Comparison of ENCODE assay signal across 8 mouse cellular contexts in genomic region chr2:158611726-158612670, GRCm38 (mm10). TPM values are rescaled to one million over a fixed set of nuclear protein-coding genes. Genes with fewer than 3 reads are reported as not detected.
DNase-seq lines count a peak whose midpoint lies in the region; ATAC-seq and TF ChIP-seq lines count a peak whose summit lies in the region.

No protein-coding gene starts in this region.

- TF ChIP-seq POLR2A in kidney, adult 2 months (IDR thresholded peaks at IDR 0.05; ENCODE audit: low read depth, low read length), result no peak
- TF ChIP-seq POLR2A in thymus, adult 2 months (IDR thresholded peaks at IDR 0.05; ENCODE audit: control insufficient read depth, extremely low read depth, insufficient read depth, low read length, poor library complexity), result no peak

- TF ChIP-seq CTCF in kidney, adult 2 months (conservative IDR thresholded peaks at IDR 0.05; ENCODE audit: insufficient read depth, insufficient read length, low read depth, low read length), result no peak
- TF ChIP-seq CTCF in thymus, adult 2 months (IDR thresholded peaks at IDR 0.05; ENCODE audit: borderline replicate concordance, control insufficient read depth, extremely low read depth, insufficient read depth, low read length, poor library complexity), result no peak

- no peak for ATAC-seq in neural tube, embryonic 15.5 days (ENCODE audit: low FRiP score)

- H3K4me2 ChIP-seq in neural tube, embryonic 15.5 days, result peak overlapping the region; percentile 55

- H3K4me3 ChIP-seq in kidney, adult 2 months (ENCODE audit: insufficient read depth, low read depth, low read length), result no peak overlapping the region
- H3K4me3 ChIP-seq in embryonic facial prominence, embryonic 10.5 days, result peak overlapping the region; percentile 46; the same call in 1 of the 2 replicates
- H3K4me3 ChIP-seq in neural tube, embryonic 15.5 days (replicated peaks), result peak overlapping the region; percentile 50
- H3K4me3 ChIP-seq in thymus, adult 2 months (ENCODE audit: control insufficient read depth, insufficient read depth, low read length), result no peak overlapping the region

- H3K9ac ChIP-seq in neural tube, embryonic 15.5 days (replicated peaks), result peak overlapping the region; percentile 60

- H3K36me3 ChIP-seq in kidney, adult 2 months (ENCODE audit: control insufficient read depth, insufficient read depth, low read length), result no peaks in the 10 kb centered on the region
- no peaks in the 10 kb centered on the region for H3K36me3 ChIP-seq in embryonic facial prominence, embryonic 10.5 days (replicated peaks)
- no peaks in the 10 kb centered on the region for H3K36me3 ChIP-seq in neural tube, embryonic 15.5 days
- no peaks in the 10 kb centered on the region for H3K36me3 ChIP-seq in thymus, adult 2 months (ENCODE audit: control insufficient read depth, insufficient read depth, low read length)

- H3K4me1 ChIP-seq in kidney, adult 2 months (ENCODE audit: control insufficient read depth, insufficient read depth, low read length), result no peaks in the 10 kb centered on the region
- H3K4me1 ChIP-seq in embryonic facial prominence, embryonic 10.5 days, result peaks cover 49% of the 10 kb centered on the region
- peaks cover 44% of the 10 kb centered on the region for H3K4me1 ChIP-seq in neural tube, embryonic 15.5 days
- H3K4me1 ChIP-seq in thymus, adult 2 months (replicated peaks; ENCODE audit: control insufficient read depth, insufficient read depth, low read length), result peaks cover 15% of the 10 kb centered on the region

- H3K9me3 ChIP-seq in embryonic facial prominence, embryonic 10.5 days, result no peaks in the 10 kb centered on the region
- no peaks in the 10 kb centered on the region for H3K9me3 ChIP-seq in neural tube, embryonic 15.5 days (replicated peaks)

- peak; percentile 33 to 46 for DNase-seq in kidney, postnatal 4 days
- DNase-seq in kidney, adult 2 months, result no peak
- DNase-seq in embryonic facial prominence, embryonic 10.5 days (ENCODE audit: low spot score), result peak; percentile 67
- DNase-seq in induced T-regulatory cell, adult 2 months (ENCODE audit: low read depth), result peak; percentile 45
- no peak for DNase-seq in urinary bladder, adult 2 months (ENCODE audit: low spot score)
- DNase-seq in kidney, adult 18-20 months, result no peak
- no peak for DNase-seq in thymus, adult 2 months

- 7% methylated on average over 30 of the region's 30 CpGs for WGBS in kidney, adult 2 months
- WGBS in embryonic facial prominence, embryonic 10.5 days, result 2% methylated on average over 30 of the region's 30 CpGs
- 2% methylated on average over 30 of the region's 30 CpGs for WGBS in neural tube, embryonic 15.5 days
- WGBS in thymus, adult 2 months, result 22% methylated on average over 30 of the region's 30 CpGs

- peaks cover 2% of the 10 kb centered on the region for H3K27me3 ChIP-seq in kidney, adult 2 months (replicated peaks; ENCODE audit: control insufficient read depth, insufficient read depth, low read length)
- H3K27me3 ChIP-seq in embryonic facial prominence, embryonic 10.5 days (replicated peaks; ENCODE audit: low read depth, poor library complexity, severe bottlenecking), result peaks cover 100% of the 10 kb centered on the region
- H3K27me3 ChIP-seq in neural tube, embryonic 15.5 days (replicated peaks), result peaks cover 92% of the 10 kb centered on the region
- H3K27me3 ChIP-seq in thymus, adult 2 months (ENCODE audit: control insufficient read depth, insufficient read depth, low read length), result peaks cover 45% of the 10 kb centered on the region

- no peak overlapping the region for H3K27ac ChIP-seq in kidney, adult 2 months (ENCODE audit: insufficient read depth, low read depth, low read length)
- no peak overlapping the region for H3K27ac ChIP-seq in embryonic facial prominence, embryonic 10.5 days (replicated peaks)
- peak overlapping the region; percentile 88 for H3K27ac ChIP-seq in neural tube, embryonic 15.5 days (replicated peaks)
- H3K27ac ChIP-seq in thymus, adult 2 months (ENCODE audit: control insufficient read depth, insufficient read depth, low read length), result no peak overlapping the region

RNA-seq across cellular contexts. Expression of gene Slc32a1, which starts 1.4 kb away (rescaled TPM):
- not detected in 2 replicates for polyA plus RNA-seq in kidney, adult 2 months (2012; rRNA removed)
- polyA plus RNA-seq in embryonic facial prominence, embryonic 10.5 days (2016; fragmentation: Nextera tagmentation; extraction: Ambion mirVana), result 0.05 and 0.15 TPM in 2 replicates
- polyA plus RNA-seq in neural tube, embryonic 15.5 days (2015; fragmentation: Nextera tagmentation; extraction: Ambion mirVana), result 9.7 and 11.1 TPM in 2 replicates
- polyA plus RNA-seq in urinary bladder, adult 2 months (2012; rRNA removed), result not detected in 2 replicates
- polyA plus RNA-seq in thymus, adult 2 months (2012; rRNA removed), result 0.11 and 0.13 TPM in 2 replicates

RNA-seq across cellular contexts. Expression of gene Actr5, which starts 12.7 kb away (rescaled TPM):
- 6.2 and 6.4 TPM in 2 replicates for polyA plus RNA-seq in kidney, adult 2 months (2012; rRNA removed)
- 14.4 and 16.7 TPM in 2 replicates for polyA plus RNA-seq in embryonic facial prominence, embryonic 10.5 days (2016; fragmentation: Nextera tagmentation; extraction: Ambion mirVana)
- 11.4 TPM in 2 replicates for polyA plus RNA-seq in neural tube, embryonic 15.5 days (2015; fragmentation: Nextera tagmentation; extraction: Ambion mirVana)
- polyA plus RNA-seq in urinary bladder, adult 2 months (2012; rRNA removed), result 6.6 and 7.4 TPM in 2 replicates
- 24.8 and 26.2 TPM in 2 replicates for polyA plus RNA-seq in thymus, adult 2 months (2012; rRNA removed)

RNA-seq across cellular contexts. Expression of gene Ppp1r16b, which starts 53.2 kb away (rescaled TPM):
- 20.1 and 22.2 TPM in 2 replicates for polyA plus RNA-seq in kidney, adult 2 months (2012; rRNA removed)
- polyA plus RNA-seq in embryonic facial prominence, embryonic 10.5 days (2016; fragmentation: Nextera tagmentation; extraction: Ambion mirVana), result 3.3 TPM in 2 replicates
- polyA plus RNA-seq in neural tube, embryonic 15.5 days (2015; fragmentation: Nextera tagmentation; extraction: Ambion mirVana), result 25.3 and 26.6 TPM in 2 replicates
- 0.95 and 2.0 TPM in 2 replicates for polyA plus RNA-seq in urinary bladder, adult 2 months (2012; rRNA removed)
- polyA plus RNA-seq in thymus, adult 2 months (2012; rRNA removed), result 55.8 and 61.4 TPM in 2 replicates

Comparison
In these comparisons a context has a peak if more than half of its experiments do, and no peak if none do; other contexts are left out.
1. DNase-seq: peak in kidney, postnatal 4 days (2 of 2), embryonic facial prominence, embryonic 10.5 days (single experiment) and induced T-regulatory cell, adult 2 months (single experiment); none in kidney, adult 2 months (single experiment), urinary bladder, adult 2 months (single experiment), kidney, adult 18-20 months (single experiment) and thymus, adult 2 months (single experiment).
2. H3K4me3 ChIP-seq: peak in embryonic facial prominence, embryonic 10.5 days (single experiment) and neural tube, embryonic 15.5 days (single experiment); none in kidney, adult 2 months (single experiment) and thymus, adult 2 months (single experiment).